ENCODE assay signal across 8 mouse cellular contexts in the genomic region with DNA sequence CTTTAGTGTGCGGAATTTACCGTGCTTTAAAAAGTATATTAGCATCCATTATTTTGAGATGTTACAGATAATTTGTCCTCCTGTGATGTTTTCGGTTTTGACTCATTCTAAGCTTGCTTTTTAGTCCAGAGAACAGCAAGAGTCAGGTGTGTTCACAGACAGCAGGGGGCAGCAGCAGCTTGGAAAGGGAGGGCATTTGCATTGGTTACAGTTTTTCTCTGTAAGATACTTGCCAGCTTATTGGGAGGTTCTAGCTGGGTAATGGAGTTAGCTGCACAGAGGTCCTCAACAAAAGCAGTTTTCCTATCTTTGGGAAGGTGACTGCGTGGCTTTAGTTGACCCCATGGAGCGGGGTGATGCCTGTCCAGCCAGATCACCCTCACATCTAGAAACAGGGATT. TPM values are rescaled to one million over a fixed set of nuclear protein-coding genes. Genes with fewer than 3 reads are reported as not detected.
DNase-seq lines count a peak whose midpoint lies in the region; ATAC-seq and TF ChIP-seq lines count a peak whose summit lies in the region.

No protein-coding gene starts in this region.

- no peak for TF ChIP-seq POLR2A in testis, adult 2 months (IDR thresholded peaks at IDR 0.05; ENCODE audit: control insufficient read depth, low read depth, low read length)
- no peak for TF ChIP-seq POLR2A in embryonic fibroblast, embryonic 13.5 days (IDR thresholded peaks at IDR 0.05; ENCODE audit: low read depth, low read length)

- no peak overlapping the region for H3K4me3 ChIP-seq in testis, adult 2 months (ENCODE audit: control insufficient read depth, low read depth, low read length)
- H3K4me3 ChIP-seq in embryonic fibroblast, embryonic 13.5 days (ENCODE audit: insufficient read depth, low read length) = no peak overlapping the region
- H3K4me3 ChIP-seq in kidney, embryonic 14.5 days (ENCODE audit: low read length) = no peak overlapping the region
- H3K4me3 ChIP-seq in liver, postnatal 0 days (ENCODE audit: low read depth, low read length) = no peak overlapping the region

- peak; percentile 37; the same call in 1 of the 2 replicates for TF ChIP-seq CTCF in testis, adult 2 months (IDR thresholded peaks at IDR 0.05; ENCODE audit: control insufficient read depth, insufficient read depth, insufficient replicate concordance, low read depth, low read length)
- peak; percentile 85; the same call in 1 of the 2 replicates for TF ChIP-seq CTCF in embryonic fibroblast, embryonic 13.5 days (IDR thresholded peaks at IDR 0.05; ENCODE audit: borderline replicate concordance, insufficient read depth, low read length)
- TF ChIP-seq CTCF in liver, postnatal 0 days (IDR thresholded peaks at IDR 0.05; ENCODE audit: low read depth) = peak; percentile 76

- ATAC-seq in kidney, embryonic 14.5 days (ENCODE audit: low FRiP score, low TSS enrichment) = 0 out of 2 replicates have a peak, but pooled peaks have one; percentile 12
- ATAC-seq in liver, postnatal 0 days = no peak

- H3K9me3 ChIP-seq in kidney, embryonic 14.5 days (ENCODE audit: control insufficient read depth, low read length) = no peaks in the 10 kb centered on the region
- H3K9me3 ChIP-seq in liver, postnatal 0 days (ENCODE audit: low read length) = no peaks in the 10 kb centered on the region

- no peaks in the 10 kb centered on the region; the same call in 1 of the 2 replicates for H3K36me3 ChIP-seq in testis, adult 2 months (ENCODE audit: control insufficient read depth, insufficient read depth, low read length)
- H3K36me3 ChIP-seq in kidney, embryonic 14.5 days (ENCODE audit: control insufficient read depth, insufficient read depth, low read length) = peaks cover 53% of the 10 kb centered on the region
- H3K36me3 ChIP-seq in liver, postnatal 0 days (replicated peaks; ENCODE audit: insufficient read depth, low read length) = peaks cover 26% of the 10 kb centered on the region

- no peak overlapping the region for H3K27ac ChIP-seq in testis, adult 2 months (ENCODE audit: control insufficient read depth, insufficient read depth, low read depth, low read length)
- H3K27ac ChIP-seq in embryonic fibroblast, embryonic 13.5 days (ENCODE audit: insufficient read depth, low read length) = no peak overlapping the region
- no peak overlapping the region for H3K27ac ChIP-seq in kidney, embryonic 14.5 days (ENCODE audit: low read depth, low read length)
- H3K27ac ChIP-seq in liver, postnatal 0 days (ENCODE audit: low read depth) = no peak overlapping the region

- WGBS in kidney, embryonic 14.5 days = 89% methylated on average over 5 of the region's 5 CpGs
- 84% methylated on average over 5 of the region's 5 CpGs for WGBS in liver, postnatal 0 days (ENCODE audit: insufficient replicate concordance)

- DNase-seq in testis, postnatal 14 days (ENCODE audit: low spot score) = no peak
- peak; percentile 69 to 82 for DNase-seq in adrenal gland, postnatal 36 days
- peak; percentile 67 for DNase-seq in liver, postnatal 0 days
- DNase-seq in retina, adult 2 months (ENCODE audit: low read depth, low spot score) = peak; percentile 32
- DNase-seq in yolk sac, embryonic 10.5 days (ENCODE audit: low spot score) = no peak

- no peak overlapping the region for H3K9ac ChIP-seq in kidney, embryonic 14.5 days (ENCODE audit: low read depth, low read length)
- no peak overlapping the region for H3K9ac ChIP-seq in liver, postnatal 0 days (replicated peaks)

- no peaks in the 10 kb centered on the region for H3K4me1 ChIP-seq in testis, adult 2 months (ENCODE audit: control insufficient read depth, insufficient read depth, low read length)
- no peaks in the 10 kb centered on the region for H3K4me1 ChIP-seq in embryonic fibroblast, embryonic 13.5 days (ENCODE audit: control insufficient read depth, insufficient read depth, low read length)
- H3K4me1 ChIP-seq in kidney, embryonic 14.5 days (ENCODE audit: control insufficient read depth, insufficient read depth, low read length) = no peaks in the 10 kb centered on the region
- H3K4me1 ChIP-seq in liver, postnatal 0 days (ENCODE audit: insufficient read depth) = no peaks in the 10 kb centered on the region

- H3K4me2 ChIP-seq in kidney, embryonic 14.5 days (replicated peaks; ENCODE audit: low read depth, low read length) = no peak overlapping the region
- no peak overlapping the region for H3K4me2 ChIP-seq in liver, postnatal 0 days (ENCODE audit: low read depth, low read length)

- no peaks in the 10 kb centered on the region for H3K27me3 ChIP-seq in testis, adult 2 months (ENCODE audit: control insufficient read depth, insufficient read depth, low read length)
- H3K27me3 ChIP-seq in kidney, embryonic 14.5 days (ENCODE audit: control insufficient read depth, insufficient read depth, low read length) = no peaks in the 10 kb centered on the region
- no peaks in the 10 kb centered on the region for H3K27me3 ChIP-seq in liver, postnatal 0 days (ENCODE audit: insufficient read depth, low read length)

- no peak for TF ChIP-seq EP300 in liver, postnatal 0 days (IDR thresholded peaks at IDR 0.05; ENCODE audit: low read depth)

RNA-seq across cellular contexts. Expression of a gene that starts 19.8 kb away (rescaled TPM):
- polyA plus RNA-seq in testis, adult 2 months (2012; rRNA removed) = 3.0 and 4.0 TPM in 2 replicates
- 10 to 100 TPM; 13.7 to 24.3 TPM for total RNA-seq in adrenal gland, postnatal 36 days (2021)
- 24.8 and 32.1 TPM in 2 replicates for polyA plus RNA-seq in embryonic fibroblast, embryonic 13.5 days (2011; ENCODE audit: insufficient read length, low read depth, missing spikeins)
- 52.3 and 69.1 TPM in 2 replicates for polyA plus RNA-seq in kidney, embryonic 14.5 days (2014; fragmentation: Nextera tagmentation; extraction: Ambion mirVana)
- 15.5 and 16.1 TPM in 2 replicates for polyA plus RNA-seq in liver, postnatal 0 days (2015; fragmentation: Nextera tagmentation; extraction: Ambion mirVana)

RNA-seq across cellular contexts. Expression of a gene that starts 56.2 kb away (rescaled TPM):
- polyA plus RNA-seq in testis, adult 2 months (2012; rRNA removed) = 17.8 and 20.2 TPM in 2 replicates
- total RNA-seq in adrenal gland, postnatal 36 days (2021) = not detected
- not detected in 2 replicates for polyA plus RNA-seq in embryonic fibroblast, embryonic 13.5 days (2011; ENCODE audit: insufficient read length, low read depth, missing spikeins)
- 260 and 274 TPM in 2 replicates for polyA plus RNA-seq in kidney, embryonic 14.5 days (2014; fragmentation: Nextera tagmentation; extraction: Ambion mirVana)
- 3.1 and 4.4 TPM in 2 replicates for polyA plus RNA-seq in liver, postnatal 0 days (2015; fragmentation: Nextera tagmentation; extraction: Ambion mirVana)

Comparison
In these comparisons a context has a peak if more than half of its experiments do, and no peak if none do; other contexts are left out.
1. DNase-seq: peak in adrenal gland, postnatal 36 days (2 of 2), liver, postnatal 0 days (single experiment) and retina, adult 2 months (single experiment); none in testis, postnatal 14 days (single experiment) and yolk sac, embryonic 10.5 days (single experiment).
2. RNA of a gene that starts 56.2 kb away (polyA plus RNA-seq): 260 to 274 TPM in kidney, embryonic 14.5 days; 17.8 to 20.2 TPM in testis, adult 2 months, 3.1 to 4.4 TPM in liver, postnatal 0 days and not detected in embryonic fibroblast, embryonic 13.5 days; every median in the first group is over 10 times any median in the second.
3. Peak in every context shown above with its lines, with median percentiles within 50 percentile points of each other: CTCF ChIP-seq.